Mouse (Mus musculus): ENCODE data around the gene Mdm2.

Gene Mdm2

GRCm38 (mm10) chr10:117685171-117685848, 25.2 kb downstream of the Mdm2 start:
- CTCF ChIA-PET: interaction anchor here (0.7 kb wide), 2 partner anchors 232 to 1471 kb away, joined by 3 to 6 read pairs; no protein-coding TSS in a partner anchor

DNA sequence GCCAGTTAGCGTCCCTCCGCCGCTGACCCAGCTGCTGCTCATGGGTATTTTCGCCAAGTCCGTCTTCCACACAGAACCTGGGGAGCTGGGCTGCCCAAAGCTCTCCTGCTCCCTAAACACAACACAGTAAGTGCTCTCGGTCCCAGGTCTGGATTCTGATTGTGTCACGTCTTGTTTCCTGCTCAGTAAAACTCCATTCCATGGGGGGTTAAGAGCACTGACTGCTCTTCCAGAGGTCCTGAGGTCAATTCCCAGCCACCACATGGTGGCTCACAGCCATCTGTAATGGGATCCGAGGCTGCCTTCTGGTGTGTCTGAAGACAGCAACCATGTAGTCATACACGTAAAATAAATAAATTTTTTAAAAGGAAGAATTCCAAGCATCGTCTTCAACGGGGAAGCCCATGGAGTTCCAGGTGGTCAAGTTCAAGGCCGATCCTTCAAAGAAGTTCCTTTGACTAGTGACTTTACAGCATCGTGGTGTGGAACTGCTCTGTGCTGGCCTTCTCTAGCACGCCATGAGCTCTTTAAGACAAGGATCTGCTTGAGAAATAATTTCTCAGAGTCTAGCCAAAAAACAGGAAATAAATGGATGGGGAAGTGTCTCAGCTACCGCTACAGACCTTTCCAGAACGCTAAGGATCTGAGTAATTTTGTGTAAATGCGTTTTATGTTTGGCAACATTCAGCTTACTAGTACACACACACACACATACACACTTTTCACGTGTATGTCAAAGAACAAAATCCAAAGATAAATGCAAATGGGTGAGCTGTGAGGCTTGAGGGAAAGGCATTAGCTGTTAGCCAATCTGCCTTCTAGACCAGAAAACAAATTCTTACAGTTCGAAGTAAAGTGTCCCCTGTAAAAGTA, 26.0 kb downstream of the Mdm2 start:
- CTCF ChIA-PET: interaction anchor here (0.5 kb wide), 1 partner anchor 544 kb away, joined by 3 read pairs; no protein-coding TSS in a partner anchor

DNA sequence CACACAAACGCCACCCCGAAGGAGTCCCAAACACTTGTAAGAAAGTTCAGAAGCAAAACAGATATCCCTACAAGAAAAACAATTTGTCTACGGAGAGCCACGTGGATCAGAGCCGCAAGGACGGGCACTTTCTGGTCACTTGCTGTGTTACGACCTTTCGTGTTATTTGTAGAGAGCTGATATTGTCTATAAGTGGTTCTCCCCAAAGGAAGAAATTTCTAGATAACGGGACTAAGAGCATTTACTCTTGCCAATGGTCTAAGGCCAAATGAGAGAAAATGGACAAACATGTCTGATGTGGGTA, 26.9 kb downstream of the Mdm2 start:
- CTCF ChIA-PET: interaction anchor here (0.5 kb wide), 1 partner anchor 544 kb away, joined by 3 read pairs; no protein-coding TSS in a partner anchor

GRCm38 (mm10) chr10:117682858-117683733, 27.5 kb downstream of the Mdm2 start:
- CTCF ChIA-PET: no interaction called here

DNA sequence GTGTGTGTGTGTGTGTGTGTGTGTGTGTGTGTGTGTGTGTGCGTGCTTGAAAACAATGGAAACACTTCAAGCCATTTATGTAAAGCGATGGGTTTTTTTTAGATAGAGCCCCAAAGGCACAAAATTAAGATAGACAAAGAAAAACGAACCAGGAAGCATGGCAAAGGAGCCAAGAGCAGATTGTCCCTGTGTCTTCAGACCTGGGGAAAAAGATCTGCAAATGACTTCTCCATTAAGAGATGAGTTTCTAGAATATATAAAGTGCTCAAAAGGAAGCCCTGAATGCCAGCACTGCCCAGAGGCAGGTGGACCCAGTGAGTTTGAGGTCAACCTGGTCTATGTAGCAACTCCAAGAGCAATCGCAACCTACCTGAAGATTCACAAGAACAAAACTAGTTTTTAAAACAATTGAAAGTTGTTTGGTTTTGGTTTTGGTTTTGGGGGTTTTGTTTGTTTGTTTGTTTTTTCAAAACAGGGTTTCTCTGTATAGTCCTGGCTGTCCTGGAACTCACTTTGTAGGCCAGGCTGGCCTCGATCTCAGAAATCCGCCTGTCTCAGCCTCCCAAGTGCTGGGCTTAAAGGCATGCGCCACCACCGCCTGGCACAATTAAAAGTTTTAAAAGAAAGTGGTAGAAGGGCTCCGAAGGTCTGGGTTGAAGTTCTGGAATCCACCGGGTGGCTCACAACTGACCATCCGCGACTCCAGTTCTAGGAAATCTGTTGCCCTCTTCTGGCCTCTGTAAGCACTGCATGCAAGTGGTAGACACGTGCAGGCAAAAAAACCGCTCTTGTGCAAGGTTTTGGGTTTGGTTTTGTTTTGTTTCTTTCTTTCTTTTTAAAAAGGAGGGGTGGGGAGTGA, 28.3 kb downstream of the Mdm2 start:
- CTCF ChIA-PET: no interaction called here

DNA sequence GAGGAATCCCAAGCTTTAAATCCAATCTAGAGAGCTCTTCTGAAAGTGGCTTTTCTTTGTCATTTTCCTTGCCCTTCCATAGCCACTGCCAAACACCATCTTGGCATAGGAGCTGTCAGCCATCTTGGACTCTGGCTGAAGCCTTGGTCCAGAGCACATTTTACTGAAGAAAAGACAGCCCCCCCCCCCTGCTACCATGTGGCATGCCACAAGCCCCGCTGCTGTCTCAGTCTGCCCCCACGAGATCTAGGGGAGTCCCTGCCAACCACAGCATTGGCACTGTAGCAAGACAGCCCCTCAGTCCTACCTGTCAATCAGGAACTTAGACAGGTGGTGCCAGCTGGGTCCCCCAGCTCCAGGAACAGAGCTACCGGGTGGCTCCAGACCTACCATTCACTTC, 29.0 kb downstream of the Mdm2 start:
- CTCF ChIA-PET: interaction anchor here (0.8 kb wide), 1 partner anchor 100 kb away, joined by 7 read pairs; no protein-coding TSS in a partner anchor

- CTCF ChIA-PET: interaction anchor here (0.7 to 0.8 kb wide), 2 partner anchors 100 to 431 kb away, joined by 7 to 8 read pairs; no protein-coding TSS in a partner anchor
These were observed 29.6 kb downstream of the Mdm2 start for GRCm38 (mm10) chr10:117680868-117681513.

DNA sequence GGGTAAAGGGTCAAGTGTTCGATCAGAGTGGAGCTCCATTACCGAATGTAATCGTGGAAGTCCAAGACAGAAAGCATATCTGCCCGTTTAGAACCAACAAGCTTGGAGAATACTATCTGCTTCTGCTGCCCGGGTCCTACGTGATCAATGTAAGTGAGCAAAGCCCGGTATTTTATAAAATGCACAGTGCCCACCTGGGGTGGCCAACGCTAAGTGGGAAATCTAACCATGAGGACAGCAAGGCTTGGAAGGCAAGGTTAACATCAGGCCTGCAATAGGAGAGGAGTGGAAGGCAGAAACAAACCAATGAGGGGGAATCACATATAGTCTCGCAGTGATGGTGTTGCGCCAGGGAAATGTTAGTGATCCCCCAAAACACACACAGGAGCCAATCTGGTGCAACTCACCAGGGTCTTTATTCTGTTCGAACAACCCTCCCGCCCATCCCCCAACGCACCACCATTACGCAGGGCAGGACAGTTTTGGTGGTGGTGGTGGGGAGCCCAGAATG, 30.5 kb downstream of the Mdm2 start:
- CTCF ChIA-PET: interaction anchor here (0.5 to 0.7 kb wide), 2 partner anchors 72 to 430 kb away, joined by 3 to 8 read pairs; no protein-coding TSS in a partner anchor

- CTCF ChIA-PET: interaction anchor here (0.5 kb wide), 1 partner anchor 73 kb away, joined by 3 read pairs; no protein-coding TSS in a partner anchor
These were observed 31.4 kb downstream of the Mdm2 start for GRCm38 (mm10) chr10:117679029-117679686.

DNA sequence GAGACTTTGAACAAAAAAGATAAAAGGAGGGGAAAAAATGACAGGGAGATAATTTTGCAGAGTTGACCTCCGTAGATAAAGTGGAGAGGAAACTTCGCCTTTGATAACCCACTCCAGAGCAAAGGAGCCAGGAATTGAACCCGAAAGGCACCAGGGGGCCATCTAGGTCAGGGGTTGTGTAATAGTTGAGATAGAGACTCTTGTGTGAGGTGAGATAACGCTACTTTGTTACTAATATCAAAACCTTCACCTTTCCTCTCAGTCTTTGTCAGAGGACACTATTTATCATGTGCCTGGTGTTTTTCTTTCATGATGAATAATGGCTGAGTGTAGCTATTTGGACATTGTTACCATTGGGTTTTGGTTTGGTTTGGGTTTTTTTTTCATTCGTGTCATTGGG, 32.2 kb downstream of the Mdm2 start:
- CTCF ChIA-PET: no interaction called here

GRCm38 (mm10) chr10:117677494-117678236, 32.9 kb downstream of the Mdm2 start:
- CTCF ChIA-PET: no interaction called here

- CTCF ChIA-PET: interaction anchor here (0.7 kb wide), 1 partner anchor 105 kb away, joined by 3 read pairs; no protein-coding TSS in a partner anchor
These were observed 33.8 kb downstream of the Mdm2 start for GRCm38 (mm10) chr10:117676644-117677313.

GRCm38 (mm10) chr10:117676036-117676643, 34.4 kb downstream of the Mdm2 start:
- CTCF ChIA-PET: interaction anchor here (0.7 kb wide), 1 partner anchor 222 kb away, joined by 3 read pairs; no protein-coding TSS in a partner anchor

DNA sequence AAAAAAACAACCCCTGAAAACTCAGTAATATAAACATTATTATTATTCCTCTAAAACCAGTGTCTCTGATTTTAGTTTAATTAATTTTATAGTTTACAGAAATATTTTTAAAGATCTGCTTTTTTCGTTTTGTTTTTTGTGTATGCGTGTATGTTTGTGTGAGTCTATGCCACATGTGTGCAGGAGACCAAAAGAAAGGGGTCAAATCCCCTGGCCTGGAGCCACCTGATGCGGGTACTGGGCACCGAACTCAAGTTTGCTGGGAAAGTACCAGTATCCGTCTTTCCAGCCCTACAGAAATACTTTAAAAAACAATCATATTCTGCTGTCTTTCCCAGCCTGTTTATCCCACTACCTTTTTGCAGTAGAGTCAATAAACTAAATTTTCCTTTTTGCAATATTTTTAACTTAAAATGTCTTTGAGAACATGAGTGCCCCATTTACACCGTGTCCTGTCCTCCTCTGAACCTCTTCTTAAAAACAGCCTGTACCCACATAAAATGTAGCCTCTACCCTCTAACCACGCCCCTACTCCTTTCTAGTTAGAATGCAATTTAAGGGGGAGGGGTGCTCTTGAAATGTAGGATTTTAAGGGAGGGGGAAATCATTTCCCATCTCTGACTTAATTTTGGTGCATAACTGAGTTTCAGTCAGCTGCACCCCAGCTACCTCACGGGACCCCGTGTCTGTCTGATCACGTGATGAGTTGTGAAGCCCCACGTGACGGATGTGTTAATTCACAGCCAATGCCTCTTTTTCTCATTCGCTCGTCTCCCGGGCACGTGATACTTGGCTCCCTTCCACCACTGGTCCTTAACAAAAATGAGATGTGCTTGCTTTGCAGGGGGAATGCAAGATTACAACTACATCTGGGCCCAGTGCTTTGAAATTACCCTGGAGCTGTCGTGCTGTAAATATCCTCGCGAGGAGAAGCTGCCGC, 35.2 kb downstream of the Mdm2 start:
- CTCF ChIA-PET: interaction anchor here (0.7 kb wide), 1 partner anchor 221 kb away, joined by 3 read pairs; no protein-coding TSS in a partner anchor

- CTCF ChIA-PET: interaction anchor here (0.6 to 0.7 kb wide), 2 partner anchors 112 to 443 kb away, joined by 3 to 4 read pairs; no protein-coding TSS in a partner anchor
These were observed 36.1 kb downstream of the Mdm2 start for GRCm38 (mm10) chr10:117674359-117675019.

DNA sequence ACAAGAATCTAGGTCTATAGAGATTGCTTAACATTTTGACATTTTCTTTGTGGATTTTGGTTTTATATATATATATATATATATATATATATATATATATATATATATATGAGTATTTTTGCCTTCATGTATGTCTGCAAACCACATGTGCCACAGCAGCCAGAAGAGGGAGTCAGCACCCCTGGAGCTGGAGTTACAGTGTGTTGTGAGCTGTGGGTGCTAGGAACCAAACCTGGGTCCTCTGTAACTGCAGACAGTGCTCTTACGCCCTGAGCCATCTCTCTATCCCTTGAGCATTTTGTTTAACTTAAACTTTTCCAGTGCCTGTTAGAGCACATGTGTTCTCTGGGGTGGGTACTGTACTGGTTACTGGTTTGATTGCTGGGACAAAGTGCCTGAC, 36.6 kb downstream of the Mdm2 start:
- CTCF ChIA-PET: interaction anchor here (0.6 to 0.7 kb wide), 2 partner anchors 111 to 442 kb away, joined by 3 to 4 read pairs; no protein-coding TSS in a partner anchor

All from spleen, embryonic (tissue).